Mouse (Mus musculus) kidney, embryonic 14.5 days (tissue): ENCODE results near the gene Slf2. TPM values are rescaled to one million over a fixed set of nuclear protein-coding genes. Genes with fewer than 3 reads are reported as not detected.
A peak's percentile ranks its signal among the peaks of the same experiment; 100 is the strongest.

Experiments
- ATAC-seq: fragments of 200-750 bp; cut with Nextera tagmentation; 2 replicates; pipeline ENCODE4 v1.8.0; 2017; ENCODE audit warnings: moderate number of reproducible peaks, mild to moderate bottlenecking, moderate TSS enrichment, moderate library complexity; ENCODE audit not compliant: low FRiP score, low TSS enrichment
- H3K27ac ChIP-seq: fragments of 300-500 bp; sonication (generic); 2 replicates; pipeline ENCODE4 v1.5.1; 2014; ENCODE audit warnings: low read depth, mild to moderate bottlenecking, low read length, moderate library complexity, mixed read lengths
- H3K27me3 ChIP-seq: fragments of 300-500 bp; sonication (generic); 2 replicates; pipeline ENCODE4 v1.6.1; 2014; ENCODE audit warnings: mild to moderate bottlenecking, low read length; ENCODE audit not compliant: control insufficient read depth, insufficient read depth
- H3K36me3 ChIP-seq: fragments of 300-500 bp; sonication (generic); 2 replicates; pipeline ENCODE4 v1.6.1; 2014; ENCODE audit warnings: low read length, mixed read lengths; ENCODE audit not compliant: control insufficient read depth, insufficient read depth
- H3K4me1 ChIP-seq: fragments of 300-500 bp; sonication (generic); 2 replicates; pipeline ENCODE4 v1.6.1; 2014; ENCODE audit warnings: low read length, mixed read lengths; ENCODE audit not compliant: control insufficient read depth, insufficient read depth
- H3K4me2 ChIP-seq: fragments of 300-500 bp; sonication (generic); replicated peaks from 2 replicates; pipeline ENCODE4 v1.6.1; 2014; ENCODE audit warnings: low read depth, mild to moderate bottlenecking, low read length
- H3K4me3 ChIP-seq: fragments of 300-500 bp; sonication (generic); 2 replicates; pipeline ENCODE4 v1.5.1; 2014; ENCODE audit warnings: mild to moderate bottlenecking, low read length
- H3K9ac ChIP-seq: fragments of 300-500 bp; sonication (generic); 2 replicates; pipeline ENCODE4 v1.6.1; 2014; ENCODE audit warnings: low read depth, mild to moderate bottlenecking, low read length, moderate library complexity
- H3K9me3 ChIP-seq: fragments of 300-500 bp; sonication (generic); 2 replicates; pipeline ENCODE4 v1.6.1; 2016; ENCODE audit warnings: low read length; ENCODE audit not compliant: control insufficient read depth
- WGBS: fragments of 180-500 bp; shearing (Covaris S2); extraction: QIAGEN DNeasy Blood & Tissue Kit; methylation state at CpG from one replicate; pipeline ENCODE4 v1.1.7; 2014; 5-methylcytosine and 5-hydroxymethylcytosine counted together
- polyA plus RNA-seq: library from polyadenylated mRNA; unstranded; fragments of >200 nt; fragmentation: Nextera tagmentation; extraction: Ambion mirVana; gene quantifications from 2 replicates; pipeline ENCODE4 v1.2.1, GENCODE M21; 2014

Gene Slf2
- polyA plus RNA-seq, 1 experiment from 2014 or later, result 60.0 TPM

- no peaks in the 10 kb centered on the region for H3K27me3 ChIP-seq
- WGBS, result 42% methylated on average over 5 of the region's 5 CpGs
- peaks cover 28% of the 10 kb centered on the region for H3K36me3 ChIP-seq
- H3K4me3 ChIP-seq, result peak overlapping the region; percentile 91
- H3K27ac ChIP-seq, result no peak overlapping the region
- peak overlapping the region; percentile 74 for H3K4me2 ChIP-seq
- H3K9me3 ChIP-seq, result no peaks in the 10 kb centered on the region
- ATAC-seq, result no peak
- H3K4me1 ChIP-seq, result peaks cover 17% of the 10 kb centered on the region
- H3K9ac ChIP-seq, result peak overlapping the region; percentile 46; the same call in 1 of the 2 replicates
Observed at GRCm38 (mm10) chr19:44932051-44932450, 1.1 kb downstream of the Slf2 start.

GRCm38 (mm10) chr19:44933136-44933535 is 2.2 kb downstream of the Slf2 start:
- Histone ChIP-seq H3K4me2 (no peak overlapping the region; the same call in 1 of the 2 replicates), H3K4me3 (no peak overlapping the region), H3K27me3 (no peaks in the 10 kb centered on the region), H3K4me1 (peaks cover 17% of the 10 kb centered on the region), H3K27ac (no peak overlapping the region), H3K36me3 (peaks cover 33% of the 10 kb centered on the region), H3K9ac (no peak overlapping the region), H3K9me3 (no peaks in the 10 kb centered on the region)
- no peak for ATAC-seq
- WGBS, result 89% methylated on average over 1 of the region's 1 CpGs

GRCm38 (mm10) chr19:44959633-44960032 is 28.7 kb downstream of the Slf2 start:
- Histone ChIP-seq H3K4me3 (no peak overlapping the region), H3K9me3 (no peaks in the 10 kb centered on the region), H3K27me3 (no peaks in the 10 kb centered on the region), H3K27ac (no peak overlapping the region), H3K4me2 (no peak overlapping the region), H3K36me3 (peaks cover 88% of the 10 kb centered on the region), H3K9ac (no peak overlapping the region), H3K4me1 (no peaks in the 10 kb centered on the region)
- 95% methylated on average over 2 of the region's 2 CpGs for WGBS
- no peak for ATAC-seq

- H3K36me3 ChIP-seq, result peaks cover 89% of the 10 kb centered on the region
- H3K4me1 ChIP-seq, result no peaks in the 10 kb centered on the region
- no peak overlapping the region for H3K27ac ChIP-seq
- H3K27me3 ChIP-seq, result no peaks in the 10 kb centered on the region
- no peak overlapping the region for H3K4me3 ChIP-seq
- H3K4me2 ChIP-seq, result no peak overlapping the region
- ATAC-seq, result no peak
- H3K9me3 ChIP-seq, result no peaks in the 10 kb centered on the region
- H3K9ac ChIP-seq, result no peak overlapping the region
- WGBS, result 96% methylated on average over 1 of the region's 1 CpGs
Observed at GRCm38 (mm10) chr19:44965978-44966377, 35.0 kb downstream of the Slf2 start.

GRCm38 (mm10) chr19:44968329-44968728 is 37.4 kb downstream of the Slf2 start:
- Histone ChIP-seq H3K4me3 (no peak overlapping the region), H3K4me1 (no peaks in the 10 kb centered on the region), H3K27me3 (no peaks in the 10 kb centered on the region), H3K9ac (no peak overlapping the region), H3K4me2 (no peak overlapping the region), H3K9me3 (no peaks in the 10 kb centered on the region), H3K36me3 (peaks cover 91% of the 10 kb centered on the region), H3K27ac (no peak overlapping the region)
- 93% methylated on average over 3 of the region's 3 CpGs for WGBS
- ATAC-seq, result no peak

GRCm38 (mm10) chr19:44976636-44977035 is 45.7 kb downstream of the Slf2 start:
- Histone ChIP-seq H3K27me3 (no peaks in the 10 kb centered on the region), H3K9ac (no peak overlapping the region), H3K4me3 (no peak overlapping the region), H3K27ac (no peak overlapping the region), H3K4me2 (no peak overlapping the region), H3K36me3 (peaks cover 94% of the 10 kb centered on the region), H3K4me1 (no peaks in the 10 kb centered on the region), H3K9me3 (no peaks in the 10 kb centered on the region)
- WGBS, result 81% methylated on average over 6 of the region's 6 CpGs
- no peak for ATAC-seq

- no peak for ATAC-seq
- no peaks in the 10 kb centered on the region for H3K27me3 ChIP-seq
- no peak overlapping the region for H3K4me3 ChIP-seq
- no peak overlapping the region for H3K27ac ChIP-seq
- H3K4me2 ChIP-seq, result no peak overlapping the region
- no peaks in the 10 kb centered on the region for H3K4me1 ChIP-seq
- 90% methylated on average over 6 of the region's 6 CpGs for WGBS
- peaks cover 94% of the 10 kb centered on the region for H3K36me3 ChIP-seq
- H3K9ac ChIP-seq, result no peak overlapping the region
- no peaks in the 10 kb centered on the region for H3K9me3 ChIP-seq
Observed at GRCm38 (mm10) chr19:44977148-44977547, 46.2 kb downstream of the Slf2 start.

GRCm38 (mm10) chr19:44980787-44981186 is 49.8 kb downstream of the Slf2 start:
- Histone ChIP-seq H3K4me3 (no peak overlapping the region), H3K4me1 (no peaks in the 10 kb centered on the region), H3K27ac (no peak overlapping the region), H3K4me2 (no peak overlapping the region), H3K27me3 (no peaks in the 10 kb centered on the region), H3K9me3 (no peaks in the 10 kb centered on the region), H3K36me3 (peaks cover 70% of the 10 kb centered on the region), H3K9ac (no peak overlapping the region)
- ATAC-seq, result no peak
- 86% methylated on average over 2 of the region's 2 CpGs for WGBS

- 75% methylated on average over 7 of the region's 7 CpGs for WGBS
Observed at GRCm38 (mm10) chr19:44982477-44983115, 51.6 kb downstream of the Slf2 start.

More at GRCm38 (mm10) chr19:44982477-44983115, 51.6 kb downstream of the Slf2 start:
- H3K27me3 ChIP-seq, result no peaks in the 10 kb centered on the region
- H3K36me3 ChIP-seq, result peaks cover 52% of the 10 kb centered on the region
- no peak overlapping the region for H3K27ac ChIP-seq
- no peak overlapping the region for H3K9ac ChIP-seq
- no peaks in the 10 kb centered on the region for H3K4me1 ChIP-seq
- no peak overlapping the region for H3K4me3 ChIP-seq
- ATAC-seq, result no peak
- H3K4me2 ChIP-seq, result no peak overlapping the region
- H3K9me3 ChIP-seq, result no peaks in the 10 kb centered on the region
